Mouse (Mus musculus) liver, postnatal 0 days (tissue): ENCODE data around the gene Dus3l. TPM values are rescaled to one million over a fixed set of nuclear protein-coding genes. Genes with fewer than 3 reads are reported as not detected.
A peak's percentile ranks its signal among the peaks of the same experiment; 100 is the strongest.

Source experiments
- ATAC-seq: fragments of 200-750 bp; cut with Nextera tagmentation; 2 replicates; pipeline ENCODE4 v1.8.0; 2017; ENCODE audit warnings: mild to moderate bottlenecking, moderate library complexity
- DNase-seq: peaks from one replicate; pipeline ENCODE4 v3.0.0-alpha.2; 2016
- H3K27ac ChIP-seq: fragments of 300-500 bp; sonication (generic); 2 replicates; pipeline ENCODE4 v1.5.1; 2014; ENCODE audit warnings: antibody characterized with exemption, moderate library complexity, mild to moderate bottlenecking, low read depth
- H3K27me3 ChIP-seq: fragments of 300-500 bp; sonication (generic); 2 replicates; pipeline ENCODE4 v1.6.1; 2014; ENCODE audit warnings: low read length, control low read depth, mixed read lengths; ENCODE audit not compliant: insufficient read depth
- H3K36me3 ChIP-seq: fragments of 300-500 bp; sonication (generic); replicated peaks from 2 replicates; pipeline ENCODE4 v1.6.1; 2014; ENCODE audit warnings: mild to moderate bottlenecking, control low read depth, low read length, moderate library complexity, mixed read lengths; ENCODE audit not compliant: insufficient read depth
- H3K4me1 ChIP-seq: fragments of 300-500 bp; sonication (generic); 2 replicates; pipeline ENCODE4 v1.6.1; 2014; ENCODE audit warnings: antibody characterized with exemption, mild to moderate bottlenecking, control low read depth; ENCODE audit not compliant: insufficient read depth
- H3K4me2 ChIP-seq: fragments of 300-500 bp; sonication (generic); 2 replicates; pipeline ENCODE4 v1.6.1; 2014; ENCODE audit warnings: low read depth, mild to moderate bottlenecking, low read length, moderate library complexity, mixed read lengths
- H3K4me3 ChIP-seq: fragments of 300-500 bp; sonication (generic); 2 replicates; pipeline ENCODE4 v1.5.1; 2014; ENCODE audit warnings: low read depth, low read length
- H3K9ac ChIP-seq: fragments of 300-500 bp; sonication (generic); replicated peaks from 2 replicates; pipeline ENCODE4 v1.6.1; 2014; ENCODE audit warnings: mild to moderate bottlenecking, moderate library complexity
- H3K9me3 ChIP-seq: fragments of 300-500 bp; sonication (generic); 2 replicates; pipeline ENCODE4 v1.6.1; 2016; ENCODE audit warnings: mild to moderate bottlenecking, control low read depth, low read length, mixed read lengths
- CTCF ChIP-seq: sonication (generic); IDR thresholded peaks from 2 replicates; pipeline ENCODE4 v1.5.1; 2016; ENCODE audit warnings: antibody characterized with exemption, low read depth
- EP300 ChIP-seq: IDR thresholded peaks from 2 replicates; pipeline ENCODE4 v1.6.1; 2016; ENCODE audit warnings: antibody characterized with exemption, low read depth, mild to moderate bottlenecking
- WGBS: fragments of 180-500 bp; shearing (Covaris S2); extraction: QIAGEN DNeasy Blood & Tissue Kit; methylation state at CpG from one replicate; pipeline ENCODE4 v1.1.7; 2014; ENCODE audit not compliant: insufficient replicate concordance; 5-methylcytosine and 5-hydroxymethylcytosine counted together
- polyA plus RNA-seq: library from polyadenylated mRNA; unstranded; fragments of >200 nt; fragmentation: Nextera tagmentation; extraction: Ambion mirVana; gene quantifications from 2 replicates; pipeline ENCODE4 v1.2.1, GENCODE M21; 2015

The Dus3l gene
- polyA plus RNA-seq, 1 experiment from 2014 or later, result 9.1 TPM

- Histone ChIP-seq H3K36me3 (peaks cover 24% of the 10 kb centered on the region), H3K27ac (peak overlapping the region; percentile 92; the same call in 1 of the 2 replicates), H3K4me1 (peaks cover 34% of the 10 kb centered on the region), H3K27me3 (no peaks in the 10 kb centered on the region), H3K4me3 (peak overlapping the region; percentile 72), H3K4me2 (peak overlapping the region; percentile 77), H3K9ac (peak overlapping the region; percentile 78), H3K9me3 (no peaks in the 10 kb centered on the region)
- TF ChIP-seq EP300, result no peak
- WGBS, result 47% methylated on average over 12 of the region's 12 CpGs
- DNase-seq, result no peak
- ATAC-seq, result no peak
These were observed 874 bp downstream of the Dus3l start for GRCm38 (mm10) chr17:56765431-56765830.

- TF ChIP-seq EP300 (no peak), CTCF (no peak)
These were observed 2.3 kb downstream of the Dus3l start for GRCm38 (mm10) chr17:56766631-56767405.

DNA sequence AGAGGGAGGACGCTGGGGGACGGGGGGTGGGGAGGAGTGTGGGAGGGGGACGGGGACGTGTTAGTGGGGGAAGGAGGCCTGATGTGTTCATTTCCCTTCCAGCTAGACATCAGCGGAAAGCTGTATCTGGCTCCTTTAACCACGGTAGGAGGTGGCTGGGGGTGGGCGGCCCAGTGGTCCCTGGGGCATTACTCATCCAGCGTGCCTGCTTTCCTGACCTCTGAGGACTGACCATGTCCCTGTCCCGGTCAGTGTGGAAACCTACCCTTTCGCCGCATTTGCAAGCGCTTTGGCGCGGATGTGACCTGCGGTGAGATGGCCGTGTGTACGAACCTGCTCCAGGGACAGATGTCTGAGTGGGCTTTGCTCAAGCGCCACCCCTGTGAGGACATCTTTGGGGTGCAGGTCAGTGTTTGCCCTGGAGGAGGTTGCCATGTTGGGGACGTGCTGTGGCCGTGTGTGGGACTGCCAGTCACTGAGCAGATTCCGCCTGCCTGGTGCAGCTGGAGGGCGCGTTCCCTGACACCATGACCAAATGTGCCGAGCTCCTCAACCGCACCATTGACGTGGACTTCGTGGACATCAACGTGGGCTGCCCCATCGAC, 3.1 kb downstream of the Dus3l start:
- DNase-seq (no peak), ATAC-seq (no peak)
- Histone ChIP-seq H3K4me2 (no peak overlapping the region), H3K4me1 (peaks cover 19% of the 10 kb centered on the region), H3K4me3 (no peak overlapping the region), H3K27me3 (no peaks in the 10 kb centered on the region), H3K9me3 (no peaks in the 10 kb centered on the region), H3K9ac (no peak overlapping the region), H3K36me3 (peaks cover 24% of the 10 kb centered on the region), H3K27ac (no peak overlapping the region)
- TF ChIP-seq CTCF (no peak), EP300 (no peak)
- 90% methylated on average over 28 of the region's 29 CpGs for WGBS

More at GRCm38 (mm10) chr17:56766631-56767405, 2.3 kb downstream of the Dus3l start:
- WGBS, result 94% methylated on average over 27 of the region's 27 CpGs
- Histone ChIP-seq H3K4me1 (peaks cover 26% of the 10 kb centered on the region), H3K36me3 (peaks cover 24% of the 10 kb centered on the region), H3K9ac (no peak overlapping the region), H3K4me2 (no peak overlapping the region), H3K9me3 (no peaks in the 10 kb centered on the region), H3K4me3 (no peak overlapping the region), H3K27me3 (no peaks in the 10 kb centered on the region), H3K27ac (no peak overlapping the region)
- ATAC-seq, result no peak
- DNase-seq, result no peak

- no peaks in the 10 kb centered on the region for H3K27me3 ChIP-seq
- TF ChIP-seq CTCF (no peak), EP300 (no peak)
- H3K4me3 ChIP-seq, result no peak overlapping the region
- H3K27ac ChIP-seq, result no peak overlapping the region
- no peak for DNase-seq
- peaks cover 24% of the 10 kb centered on the region for H3K36me3 ChIP-seq
- no peaks in the 10 kb centered on the region for H3K9me3 ChIP-seq
- peaks cover 8% of the 10 kb centered on the region for H3K4me1 ChIP-seq
- 93% methylated on average over 11 of the region's 11 CpGs for WGBS
- no peak overlapping the region for H3K9ac ChIP-seq
- H3K4me2 ChIP-seq, result no peak overlapping the region
- no peak for ATAC-seq
These were observed 4.4 kb downstream of the Dus3l start for GRCm38 (mm10) chr17:56768941-56769340.

- ATAC-seq (no peak), DNase-seq (no peak)
- H3K9ac ChIP-seq, result no peak within 1 kb of the TSS
- H3K27me3 ChIP-seq, result no peaks in the 10 kb centered on the region
- H3K9me3 ChIP-seq, result no peaks in the 10 kb centered on the region
- H3K27ac ChIP-seq, result no peak within 1 kb of the TSS
- WGBS, result 83% methylated on average over 5 of the region's 5 CpGs
- peaks cover 24% of the 10 kb centered on the region for H3K36me3 ChIP-seq
- H3K4me1 ChIP-seq, result peaks cover 6% of the 10 kb centered on the region
- H3K4me2 ChIP-seq, result no peak within 1 kb of the TSS
- no peak within 1 kb of the TSS for H3K4me3 ChIP-seq
- TF ChIP-seq CTCF, result no peak
- TF ChIP-seq EP300, result no peak
These were observed 5.4 kb downstream of the Dus3l start, which contains the start of gene Prr22 for GRCm38 (mm10) chr17:56769950-56770349. Gene Prr22 (plus strand): TSS chr17:56770250.

- Histone ChIP-seq H3K27me3 (no peaks in the 10 kb centered on the region), H3K4me2 (no peak overlapping the region), H3K4me3 (no peak overlapping the region), H3K9me3 (0 out of 2 replicates have a peak, but pooled peaks cover 2% of the 10 kb centered on the region), H3K36me3 (peaks cover 7% of the 10 kb centered on the region; the same call in 1 of the 2 replicates), H3K4me1 (no peaks in the 10 kb centered on the region), H3K9ac (no peak overlapping the region), H3K27ac (no peak overlapping the region)
- TF ChIP-seq CTCF (peak; percentile 50), EP300 (no peak)
- DNase-seq, result no peak
- 90% methylated on average over 11 of the region's 11 CpGs for WGBS
- no peak for ATAC-seq
These were observed 13.0 kb downstream of the Dus3l start for GRCm38 (mm10) chr17:56777568-56777967.
